In genomic region chr14:47751422-47752205, GRCm38 (mm10) we compare ENCODE assay signal across 8 mouse cellular contexts.
A peak's percentile ranks its signal among the peaks of the same experiment; 100 is the strongest.
DNase-seq lines count a peak whose midpoint lies in the region; ATAC-seq lines count a peak whose summit lies in the region.

No protein-coding gene starts in this region.

- no peaks in the 10 kb centered on the region for H3K9me3 ChIP-seq in intestine, embryonic 16.5 days (ENCODE audit: control insufficient read depth, low read length)
- H3K9me3 ChIP-seq in liver, embryonic 13.5 days (replicated peaks): no peaks in the 10 kb centered on the region
- no peaks in the 10 kb centered on the region for H3K9me3 ChIP-seq in neural tube, embryonic 15.5 days (replicated peaks)

- H3K4me2 ChIP-seq in intestine, embryonic 16.5 days (ENCODE audit: low read depth, low read length): no peak overlapping the region
- H3K4me2 ChIP-seq in liver, embryonic 13.5 days: no peak overlapping the region
- no peak overlapping the region for H3K4me2 ChIP-seq in neural tube, embryonic 15.5 days

- WGBS in intestine, embryonic 16.5 days: 40% methylated on average over 8 of the region's 8 CpGs
- 41% methylated on average over 8 of the region's 8 CpGs for WGBS in liver, embryonic 13.5 days (ENCODE audit: insufficient replicate concordance)
- WGBS in neural tube, embryonic 15.5 days: 46% methylated on average over 8 of the region's 8 CpGs

- peak; percentile 78 for ATAC-seq in frontal cortex, adult (ENCODE audit: low TSS enrichment)
- 0 out of 2 replicates have a peak, but pooled peaks have one; percentile 31 for ATAC-seq in intestine, embryonic 16.5 days
- ATAC-seq in liver, embryonic 13.5 days (ENCODE audit: low read depth): no peak
- ATAC-seq in neural tube, embryonic 15.5 days (ENCODE audit: low FRiP score): peak; percentile 68

- H3K27me3 ChIP-seq in intestine, embryonic 16.5 days (replicated peaks; ENCODE audit: control insufficient read depth, insufficient read depth, low read length): no peaks in the 10 kb centered on the region
- H3K27me3 ChIP-seq in liver, embryonic 13.5 days: no peaks in the 10 kb centered on the region
- H3K27me3 ChIP-seq in neural tube, embryonic 15.5 days (replicated peaks): no peaks in the 10 kb centered on the region

- peaks cover 2% of the 10 kb centered on the region; the same call in 1 of the 2 replicates for H3K4me1 ChIP-seq in intestine, embryonic 16.5 days (ENCODE audit: control insufficient read depth, insufficient read depth, low read length)
- no peaks in the 10 kb centered on the region for H3K4me1 ChIP-seq in liver, embryonic 13.5 days (replicated peaks)
- H3K4me1 ChIP-seq in neural tube, embryonic 15.5 days: peaks cover 4% of the 10 kb centered on the region; the same call in 1 of the 2 replicates

- H3K27ac ChIP-seq in intestine, embryonic 16.5 days (ENCODE audit: low read length): no peak overlapping the region
- H3K27ac ChIP-seq in liver, embryonic 13.5 days: no peak overlapping the region
- no peak overlapping the region for H3K27ac ChIP-seq in neural tube, embryonic 15.5 days (replicated peaks)

- no peak overlapping the region for H3K9ac ChIP-seq in intestine, embryonic 16.5 days (ENCODE audit: low read depth, low read length)
- H3K9ac ChIP-seq in liver, embryonic 13.5 days: no peak overlapping the region
- H3K9ac ChIP-seq in neural tube, embryonic 15.5 days (replicated peaks): no peak overlapping the region

- DNase-seq in urinary bladder, postnatal 14 days (ENCODE audit: low spot score): peak; percentile 69
- DNase-seq in urinary bladder, postnatal 4 days (ENCODE audit: low spot score in 2 of 2): no peak
- DNase-seq in cerebellum, adult 11 months: peak; percentile 21
- peak; percentile 5 for DNase-seq in liver, embryonic 13.5 days
- no peak for DNase-seq in spleen, postnatal 36 days (ENCODE audit: low spot score in 2 of 2)

- no peak overlapping the region for H3K4me3 ChIP-seq in intestine, embryonic 16.5 days (ENCODE audit: low read length)
- no peak overlapping the region for H3K4me3 ChIP-seq in liver, embryonic 13.5 days (replicated peaks)
- H3K4me3 ChIP-seq in neural tube, embryonic 15.5 days (replicated peaks): no peak overlapping the region

- no peaks in the 10 kb centered on the region for H3K36me3 ChIP-seq in intestine, embryonic 16.5 days (ENCODE audit: control insufficient read depth, insufficient read depth, low read length)
- H3K36me3 ChIP-seq in liver, embryonic 13.5 days: no peaks in the 10 kb centered on the region
- H3K36me3 ChIP-seq in neural tube, embryonic 15.5 days: no peaks in the 10 kb centered on the region

Comparison
In these comparisons a context has a peak if more than half of its experiments do, and no peak if none do; other contexts are left out.
1. DNase-seq: peak in urinary bladder, postnatal 14 days (single experiment), cerebellum, adult 11 months (single experiment) and liver, embryonic 13.5 days (single experiment); none in urinary bladder, postnatal 4 days (0 of 2) and spleen, postnatal 36 days (0 of 2).